Mouse (Mus musculus) forebrain, embryonic 13.5 days (tissue): Measurements from ENCODE around the gene Sys1. TPM values are rescaled to one million over a fixed set of nuclear protein-coding genes. Genes with fewer than 3 reads are reported as not detected.

ENCODE experiments used
- ATAC-seq: fragments of 200-750 bp; cut with Nextera tagmentation; 2 replicates; pipeline ENCODE4 v1.8.0; 2017
- H3K27ac ChIP-seq: fragments of 300-500 bp; sonication (generic); 2 replicates; pipeline ENCODE4 v1.5.1; 2015; ENCODE audit warnings: inconsistent platforms, mild to moderate bottlenecking, moderate library complexity
- H3K27me3 ChIP-seq: fragments of 300-500 bp; sonication (generic); 2 replicates; pipeline ENCODE4 v1.6.1; 2015; ENCODE audit warnings: mild to moderate bottlenecking, inconsistent platforms
- H3K36me3 ChIP-seq: fragments of 300-500 bp; sonication (generic); 2 replicates; pipeline ENCODE4 v1.6.1; 2015; ENCODE audit warnings: mild to moderate bottlenecking, inconsistent platforms; ENCODE audit not compliant: poor library complexity, severe bottlenecking
- H3K4me1 ChIP-seq: fragments of 300-500 bp; sonication (generic); 2 replicates; pipeline ENCODE4 v1.6.1; 2015; ENCODE audit warnings: inconsistent platforms
- H3K4me2 ChIP-seq: fragments of 300-500 bp; sonication (generic); 2 replicates; pipeline ENCODE4 v1.6.1; 2015; ENCODE audit warnings: inconsistent platforms, mild to moderate bottlenecking, moderate library complexity
- H3K4me3 ChIP-seq: fragments of 300-500 bp; sonication (generic); 2 replicates; pipeline ENCODE4 v1.5.1; 2015; ENCODE audit warnings: mild to moderate bottlenecking, inconsistent platforms
- H3K9ac ChIP-seq: fragments of 300-500 bp; sonication (generic); 2 replicates; pipeline ENCODE4 v1.6.1; 2015; ENCODE audit warnings: mild to moderate bottlenecking, inconsistent platforms
- H3K9me3 ChIP-seq: fragments of 300-500 bp; sonication (generic); replicated peaks from 2 replicates; pipeline ENCODE4 v1.6.1; 2016; ENCODE audit warnings: inconsistent platforms
- WGBS: fragments of 180-500 bp; shearing (Covaris S2); methylation state at CpG from one replicate; pipeline ENCODE4 v1.1.7; 2015; 5-methylcytosine and 5-hydroxymethylcytosine counted together
- polyA plus RNA-seq: library from polyadenylated mRNA; unstranded; fragments of >200 nt; fragmentation: Nextera tagmentation; extraction: Ambion mirVana; gene quantifications from 2 replicates; pipeline ENCODE4 v1.2.1, GENCODE M21; 2015

Gene Sys1
- polyA plus RNA-seq, 1 experiment from 2014 or later = 71.8 TPM

GRCm38 (mm10) chr2:164494126-164494525, 37.4 kb downstream of the Sys1 start:
- no peak overlapping the region for H3K27ac ChIP-seq
- no peaks in the 10 kb centered on the region for H3K9me3 ChIP-seq
- no peaks in the 10 kb centered on the region; the same call in 1 of the 2 replicates for H3K27me3 ChIP-seq
- peaks cover 7% of the 10 kb centered on the region; the same call in 1 of the 2 replicates for H3K36me3 ChIP-seq
- H3K4me1 ChIP-seq = peaks cover 22% of the 10 kb centered on the region
- H3K4me2 ChIP-seq = no peak overlapping the region
- ATAC-seq = no peak
- H3K9ac ChIP-seq = no peak overlapping the region
- WGBS = 43% methylated on average over 2 of the region's 2 CpGs
- no peak overlapping the region for H3K4me3 ChIP-seq

DNA sequence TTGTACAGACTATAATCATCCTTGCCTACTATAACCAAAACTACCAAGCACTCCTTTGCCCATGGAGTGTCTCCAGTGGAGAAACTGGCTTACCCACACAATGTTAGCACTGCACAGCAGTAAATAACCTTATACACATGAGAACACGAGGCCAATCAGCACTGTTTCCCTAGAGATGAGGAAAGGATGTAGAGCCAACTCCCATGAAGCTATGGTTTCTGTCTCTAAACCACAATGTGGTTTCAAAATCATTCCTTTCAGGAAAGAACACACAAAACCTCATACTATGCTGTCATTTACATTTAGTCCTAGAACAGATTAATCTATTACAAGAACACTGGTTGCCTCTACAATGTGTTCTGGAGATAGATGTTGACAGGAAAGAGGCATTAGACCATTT, 39.6 kb downstream of the Sys1 start:
- Histone ChIP-seq H3K9me3 (no peaks in the 10 kb centered on the region), H3K4me3 (peak overlapping the region; percentile 89; the same call in 1 of the 2 replicates), H3K9ac (no peak overlapping the region), H3K4me2 (peak overlapping the region; percentile 99), H3K27me3 (no peaks in the 10 kb centered on the region; the same call in 1 of the 2 replicates), H3K36me3 (peaks cover 21% of the 10 kb centered on the region), H3K4me1 (peaks cover 22% of the 10 kb centered on the region), H3K27ac (no peak overlapping the region)
- no peak for ATAC-seq
- 70% methylated on average over 1 of the region's 1 CpGs for WGBS

DNA sequence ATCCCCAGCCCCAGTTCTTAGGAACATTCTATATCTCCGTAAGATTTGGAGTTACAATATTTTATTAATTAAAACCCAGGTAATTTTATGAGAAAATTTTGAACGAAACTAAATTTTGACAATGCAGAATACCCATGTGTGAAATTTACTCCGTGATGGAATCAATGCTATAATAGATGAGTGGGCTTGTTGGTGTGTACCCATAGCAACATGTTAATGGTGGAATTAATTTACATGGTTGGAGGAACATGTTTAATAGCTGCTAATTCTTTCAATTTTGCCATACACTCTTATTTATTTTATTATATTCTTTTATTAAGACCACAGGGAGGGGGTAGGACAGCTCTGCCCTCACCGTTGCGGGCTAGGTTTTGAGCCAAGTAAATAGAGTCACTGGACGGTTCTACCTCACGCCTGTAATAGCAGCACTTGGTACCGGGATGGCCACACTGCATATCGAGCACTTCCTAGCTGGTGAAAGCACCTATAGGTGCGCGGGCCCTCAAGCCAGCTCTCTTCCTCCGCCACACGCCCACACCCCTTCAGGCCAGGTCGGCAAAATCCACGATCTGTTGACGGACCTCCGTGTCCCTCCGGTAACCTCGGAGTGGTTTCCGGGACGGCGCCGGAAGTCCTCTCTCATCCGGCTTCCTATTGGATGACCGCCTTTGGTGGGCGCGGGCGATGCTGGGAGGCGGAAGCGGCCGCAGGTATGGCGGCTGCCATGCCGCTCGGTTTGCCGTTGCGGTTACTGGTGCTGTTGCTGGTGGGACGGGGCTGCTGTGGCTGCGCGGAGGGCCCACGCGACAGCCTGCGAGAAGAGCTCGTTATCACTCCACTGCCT, 40.3 kb downstream of the Sys1 start, which contains the start of gene Pigt:
Pigt (plus strand) TSS at position 674 of the 844 bp plus-strand sequence.
- no peak within 1 kb of the TSS for H3K27ac ChIP-seq
- peaks cover 22% of the 10 kb centered on the region for H3K4me1 ChIP-seq
- H3K9me3 ChIP-seq = no peaks in the 10 kb centered on the region
- peaks cover 27% of the 10 kb centered on the region for H3K36me3 ChIP-seq
- H3K4me3 ChIP-seq = peak within 1 kb of the TSS; percentile 89
- WGBS = 4% methylated on average over 43 of the region's 43 CpGs
- peak; percentile 99 for ATAC-seq
- H3K4me2 ChIP-seq = peak within 1 kb of the TSS; percentile 99
- no peaks in the 10 kb centered on the region; the same call in 1 of the 2 replicates for H3K27me3 ChIP-seq
- H3K9ac ChIP-seq = peak within 1 kb of the TSS; percentile 66

GRCm38 (mm10) chr2:164497691-164498268, 41.0 kb downstream of the Sys1 start:
- ATAC-seq = peak; percentile 57
- no peaks in the 10 kb centered on the region; the same call in 1 of the 2 replicates for H3K27me3 ChIP-seq
- no peaks in the 10 kb centered on the region for H3K9me3 ChIP-seq
- H3K4me3 ChIP-seq = peak overlapping the region; percentile 89
- H3K27ac ChIP-seq = no peak overlapping the region
- peaks cover 22% of the 10 kb centered on the region for H3K4me1 ChIP-seq
- peak overlapping the region; percentile 66 for H3K9ac ChIP-seq
- H3K36me3 ChIP-seq = peaks cover 34% of the 10 kb centered on the region
- 6% methylated on average over 21 of the region's 21 CpGs for whole genome bisulfite sequencing
- peak overlapping the region; percentile 99 for H3K4me2 ChIP-seq

DNA sequence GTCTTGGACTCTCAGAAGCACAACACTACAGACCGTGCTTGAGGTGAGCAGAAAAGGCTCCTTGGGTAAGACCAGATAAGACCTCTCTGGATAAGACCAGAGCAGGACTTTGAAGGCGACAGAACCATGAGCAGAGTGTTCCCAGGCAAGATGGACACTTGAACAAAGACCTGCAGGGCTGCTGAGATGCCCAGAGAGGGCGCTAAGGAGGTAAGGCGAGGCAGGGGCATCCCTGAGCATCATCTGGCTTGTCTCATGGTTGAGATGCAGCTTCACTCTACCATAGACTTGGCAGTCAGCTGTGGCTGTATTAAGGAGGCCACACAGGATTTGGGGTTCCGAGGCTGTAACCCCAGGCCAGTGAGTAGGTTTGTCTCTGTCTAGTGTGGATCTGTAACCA, 42.6 kb downstream of the Sys1 start:
- Histone ChIP-seq H3K27ac (no peak overlapping the region), H3K9ac (no peak overlapping the region), H3K4me3 (no peak overlapping the region), H3K4me2 (no peak overlapping the region), H3K9me3 (peaks cover 3% of the 10 kb centered on the region; the same call in 1 of the 2 replicates), H3K27me3 (no peaks in the 10 kb centered on the region; the same call in 1 of the 2 replicates), H3K36me3 (peaks cover 49% of the 10 kb centered on the region), H3K4me1 (peaks cover 22% of the 10 kb centered on the region)
- ATAC-seq = no peak
- 78% methylated on average over 5 of the region's 5 CpGs for WGBS

DNA sequence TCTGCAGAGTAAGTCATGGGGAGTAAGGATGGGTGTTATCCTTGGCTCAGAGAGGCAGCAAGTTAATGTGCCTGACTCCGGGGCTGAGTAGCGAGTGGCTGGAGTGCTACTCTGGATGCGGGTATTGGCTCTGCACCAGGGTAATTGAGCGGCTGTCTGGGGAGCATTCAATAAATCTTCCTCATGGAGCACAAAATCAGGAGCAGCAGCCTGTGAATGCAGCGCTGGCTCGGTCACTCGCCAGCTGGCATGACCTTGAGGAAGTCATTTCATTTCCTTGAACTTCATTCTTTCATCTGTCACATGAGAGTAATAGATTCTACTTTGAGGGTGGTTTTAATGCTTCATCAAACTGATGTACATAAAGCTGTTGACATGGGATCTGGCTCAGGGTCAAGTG, 43.7 kb downstream of the Sys1 start:
- H3K4me1 ChIP-seq = peaks cover 22% of the 10 kb centered on the region
- no peak overlapping the region for H3K27ac ChIP-seq
- H3K27me3 ChIP-seq = no peaks in the 10 kb centered on the region
- H3K36me3 ChIP-seq = peaks cover 61% of the 10 kb centered on the region
- no peak for ATAC-seq
- no peak overlapping the region for H3K4me3 ChIP-seq
- WGBS = 96% methylated on average over 7 of the region's 7 CpGs
- no peak overlapping the region for H3K9ac ChIP-seq
- H3K4me2 ChIP-seq = no peak overlapping the region
- peaks cover 10% of the 10 kb centered on the region for H3K9me3 ChIP-seq

- Histone ChIP-seq H3K4me2 (no peak overlapping the region), H3K9ac (no peak overlapping the region), H3K36me3 (peaks cover 78% of the 10 kb centered on the region), H3K4me1 (no peaks in the 10 kb centered on the region), H3K9me3 (peaks cover 10% of the 10 kb centered on the region), H3K4me3 (no peak overlapping the region), H3K27me3 (no peaks in the 10 kb centered on the region), H3K27ac (no peak overlapping the region)
- ATAC-seq = no peak
- 85% methylated on average over 3 of the region's 3 CpGs for WGBS
Observed at GRCm38 (mm10) chr2:164504919-164505318, 48.2 kb downstream of the Sys1 start.

DNA sequence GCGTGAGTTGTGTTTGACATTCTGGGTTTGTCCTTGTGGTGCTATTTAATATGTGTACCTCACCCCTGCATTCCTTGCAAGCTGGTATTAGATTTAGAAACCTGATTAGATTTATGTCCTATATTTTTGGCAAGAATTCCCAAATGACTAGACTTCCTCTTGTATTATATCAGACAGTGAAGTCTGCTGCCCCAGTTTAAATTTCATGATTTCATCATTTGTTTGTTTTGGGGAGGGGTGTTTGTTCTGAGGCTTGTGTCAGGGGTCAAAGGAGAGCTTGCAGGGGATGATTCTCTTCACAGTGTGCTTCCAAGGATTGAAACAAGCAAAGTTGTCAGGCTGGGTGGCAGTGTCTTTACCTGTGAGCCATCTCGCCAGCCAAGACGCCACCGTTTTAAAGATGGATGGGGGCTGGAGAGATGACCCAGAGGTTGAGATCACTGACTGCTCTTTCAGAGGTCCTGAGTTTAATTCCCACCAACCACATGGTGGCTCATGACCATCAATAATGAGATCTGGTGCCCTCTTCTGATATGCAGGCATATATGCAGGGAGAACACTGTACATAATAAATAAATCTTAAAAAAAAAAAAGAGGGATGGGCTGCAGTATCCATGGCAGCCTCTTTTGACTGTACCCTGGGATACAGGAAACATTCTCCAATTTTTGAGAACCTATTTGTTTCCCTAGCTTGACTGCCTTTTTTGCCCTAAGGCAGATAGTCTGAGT, 49.0 kb downstream of the Sys1 start:
- peaks cover 70% of the 10 kb centered on the region for H3K36me3 ChIP-seq
- ATAC-seq = no peak
- no peak overlapping the region for H3K27ac ChIP-seq
- peaks cover 10% of the 10 kb centered on the region for H3K9me3 ChIP-seq
- 94% methylated on average over 4 of the region's 4 CpGs for WGBS
- H3K4me3 ChIP-seq = no peak overlapping the region
- no peak overlapping the region for H3K9ac ChIP-seq
- no peak overlapping the region for H3K4me2 ChIP-seq
- H3K4me1 ChIP-seq = no peaks in the 10 kb centered on the region
- no peaks in the 10 kb centered on the region for H3K27me3 ChIP-seq

DNA sequence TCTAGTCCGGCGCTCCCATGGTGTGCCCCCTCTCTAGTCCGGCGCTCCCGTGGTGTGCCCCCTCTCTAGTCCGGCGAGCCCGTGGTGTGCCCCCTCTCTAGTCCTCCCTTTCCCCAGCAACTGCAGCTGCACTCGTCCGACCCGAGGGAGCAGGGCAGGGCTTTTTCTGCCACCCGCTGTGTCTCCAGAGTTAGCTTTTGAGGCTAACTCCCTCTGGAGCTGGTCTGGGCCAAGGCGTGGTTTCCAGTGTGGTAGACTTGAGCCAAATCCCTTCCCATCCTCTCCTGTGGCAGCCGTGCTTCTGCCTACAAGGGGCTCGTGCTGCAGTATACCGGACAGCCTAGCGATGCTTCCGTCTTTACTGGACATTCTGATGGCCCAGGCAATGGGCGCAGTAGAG, 51.0 kb downstream of the Sys1 start:
- H3K36me3 ChIP-seq = peaks cover 50% of the 10 kb centered on the region
- H3K27me3 ChIP-seq = no peaks in the 10 kb centered on the region
- no peak overlapping the region for H3K9ac ChIP-seq
- ATAC-seq = no peak
- no peaks in the 10 kb centered on the region for H3K4me1 ChIP-seq
- H3K4me2 ChIP-seq = no peak overlapping the region
- 87% methylated on average over 19 of the region's 19 CpGs for WGBS
- peaks cover 10% of the 10 kb centered on the region for H3K9me3 ChIP-seq
- H3K4me3 ChIP-seq = no peak overlapping the region
- H3K27ac ChIP-seq = no peak overlapping the region

DNA sequence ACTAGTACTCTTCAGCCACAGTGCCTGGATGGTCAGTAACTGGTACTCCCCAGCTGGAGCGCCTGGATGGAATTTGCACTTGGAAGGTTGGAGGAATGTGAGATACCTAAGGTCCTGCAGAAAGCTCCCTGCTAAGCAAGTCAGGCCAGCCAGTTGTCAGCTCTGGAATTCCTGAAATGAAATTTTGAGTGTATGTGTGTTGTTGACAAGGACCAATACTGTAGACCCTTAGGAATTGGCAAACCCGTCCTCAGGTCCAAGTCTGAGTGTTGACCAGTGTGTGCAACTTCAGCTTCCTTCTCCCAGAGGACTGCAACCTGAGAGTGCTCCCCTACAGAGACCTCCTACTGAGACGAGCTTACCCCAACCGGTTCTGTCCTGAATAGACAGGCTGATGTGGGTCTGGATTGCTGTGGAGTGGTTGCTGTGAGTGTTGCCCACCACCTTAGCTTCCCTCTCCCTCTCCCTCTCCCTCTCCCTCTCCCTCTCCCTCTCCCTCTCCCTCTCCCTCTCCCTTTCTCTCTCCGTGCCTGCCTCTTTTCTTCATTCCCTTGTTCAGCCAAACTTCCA, 53.9 kb downstream of the Sys1 start:
- Histone ChIP-seq H3K9ac (no peak overlapping the region), H3K36me3 (peaks cover 21% of the 10 kb centered on the region), H3K4me1 (no peaks in the 10 kb centered on the region), H3K4me3 (no peak overlapping the region), H3K27ac (no peak overlapping the region), H3K9me3 (no peaks in the 10 kb centered on the region), H3K27me3 (no peaks in the 10 kb centered on the region), H3K4me2 (no peak overlapping the region)
- WGBS = 59% methylated on average over 4 of the region's 5 CpGs
- no peak for ATAC-seq

- Histone ChIP-seq H3K4me2 (no peak overlapping the region), H3K27ac (no peak overlapping the region), H3K4me1 (no peaks in the 10 kb centered on the region), H3K9me3 (no peaks in the 10 kb centered on the region; the same call in 1 of the 2 replicates), H3K36me3 (peaks cover 5% of the 10 kb centered on the region), H3K4me3 (no peak overlapping the region), H3K27me3 (no peaks in the 10 kb centered on the region), H3K9ac (no peak overlapping the region)
- 61% methylated on average over 11 of the region's 14 CpGs for WGBS
- no peak for ATAC-seq
Observed at GRCm38 (mm10) chr2:164512121-164512909, 55.6 kb downstream of the Sys1 start.
